Comparison of ENCODE assay signal across 27 mouse cellular contexts in genomic region chr3:154149778-154150177, GRCm38 (mm10).
"Had no signal": no experiment of that assay in that cellular context is flagged by ENCODE, and none has a peak within 500 bp of the region (broad histone marks: within the 10 kb centered on the region; RNA-seq: fewer than 3 reads in every experiment).

No protein-coding gene starts in this region.

- ATAC-seq: hindbrain, embryonic 16.5 days; inflammation-experienced regulatory T-cells, adult 6 months; intestine, embryonic 15.5 days; intestine, postnatal 0 days had no signal

- H3K4me2 ChIP-seq: heart, embryonic 12.5 days; hindbrain, embryonic 12.5 days; hindbrain, embryonic 14.5 days; intestine, embryonic 15.5 days; limb, embryonic 12.5 days; liver, embryonic 11.5 days had no signal

- H3K4me1 ChIP-seq: heart, embryonic 10.5 days; heart, embryonic 12.5 days; hindbrain, embryonic 12.5 days; intestine, embryonic 15.5 days; limb, embryonic 10.5 days; limb, embryonic 12.5 days had no signal

- H3K9me3 ChIP-seq: heart, embryonic 10.5 days; hindbrain, embryonic 10.5 days; hindbrain, embryonic 12.5 days; intestine, embryonic 15.5 days; limb, embryonic 10.5 days; limb, embryonic 12.5 days had no signal

- H3K36me3 ChIP-seq: heart, embryonic 10.5 days; heart, embryonic 12.5 days; hindbrain, embryonic 10.5 days; hindbrain, embryonic 12.5 days; intestine, embryonic 15.5 days; limb, embryonic 10.5 days; limb, embryonic 12.5 days had no signal

- H3K27me3 ChIP-seq: heart, embryonic 12.5 days; hindbrain, embryonic 12.5 days; intestine, embryonic 15.5 days; limb, embryonic 12.5 days had no signal

- DNase-seq: gastrocnemius, adult 2 months; gastrocnemius, postnatal 10 days; gastrocnemius, postnatal 25 days; heart, adult 18-20 months; heart, postnatal 10 days; heart, postnatal 4 days; kidney, adult 18-20 months; kidney, adult 8-10 months; kidney, postnatal 10 days; kidney, postnatal 25 days; kidney, postnatal 4 days; liver had no signal

- H3K4me3 ChIP-seq: gastrocnemius, adult 2 months; heart, embryonic 10.5 days; heart, embryonic 12.5 days; hindbrain, embryonic 10.5 days; hindbrain, embryonic 12.5 days; intestine, embryonic 15.5 days; layer of hippocampus, adult 2 months; left cerebral cortex, adult 2 months; limb, embryonic 10.5 days; limb, embryonic 12.5 days had no signal

- H3K27ac ChIP-seq: gastrocnemius, adult 2 months; heart, embryonic 10.5 days; hindbrain, embryonic 10.5 days; hindbrain, embryonic 12.5 days; hindbrain, embryonic 14.5 days; intestine, embryonic 15.5 days; layer of hippocampus, adult 2 months; left cerebral cortex, adult 2 months; limb, embryonic 10.5 days; limb, embryonic 12.5 days; liver, embryonic 14.5 days had no signal

- H3K9ac ChIP-seq: heart, embryonic 12.5 days; hindbrain, embryonic 12.5 days; hindbrain, embryonic 14.5 days; intestine, embryonic 15.5 days; limb, embryonic 12.5 days; liver, embryonic 14.5 days had no signal
